Mouse (Mus musculus) heart, adult 2 months (tissue): ENCODE data around the gene Copz2.

ENCODE experiments used
- CTCF ChIP-seq: fragments of 200-600 bp; IDR thresholded peaks from 2 replicates; pipeline ENCODE4 v1.8.1; 2022; ENCODE audit warnings: antibody characterized with exemption, mild to moderate bottlenecking, moderate library complexity
- EP300 ChIP-seq: fragments of 200-500 bp; IDR thresholded peaks from 2 replicates; pipeline ENCODE4 v1.6.1; 2011; ENCODE audit warnings: low read depth, low read length, control low read depth; ENCODE audit not compliant: insufficient read depth

DNA sequence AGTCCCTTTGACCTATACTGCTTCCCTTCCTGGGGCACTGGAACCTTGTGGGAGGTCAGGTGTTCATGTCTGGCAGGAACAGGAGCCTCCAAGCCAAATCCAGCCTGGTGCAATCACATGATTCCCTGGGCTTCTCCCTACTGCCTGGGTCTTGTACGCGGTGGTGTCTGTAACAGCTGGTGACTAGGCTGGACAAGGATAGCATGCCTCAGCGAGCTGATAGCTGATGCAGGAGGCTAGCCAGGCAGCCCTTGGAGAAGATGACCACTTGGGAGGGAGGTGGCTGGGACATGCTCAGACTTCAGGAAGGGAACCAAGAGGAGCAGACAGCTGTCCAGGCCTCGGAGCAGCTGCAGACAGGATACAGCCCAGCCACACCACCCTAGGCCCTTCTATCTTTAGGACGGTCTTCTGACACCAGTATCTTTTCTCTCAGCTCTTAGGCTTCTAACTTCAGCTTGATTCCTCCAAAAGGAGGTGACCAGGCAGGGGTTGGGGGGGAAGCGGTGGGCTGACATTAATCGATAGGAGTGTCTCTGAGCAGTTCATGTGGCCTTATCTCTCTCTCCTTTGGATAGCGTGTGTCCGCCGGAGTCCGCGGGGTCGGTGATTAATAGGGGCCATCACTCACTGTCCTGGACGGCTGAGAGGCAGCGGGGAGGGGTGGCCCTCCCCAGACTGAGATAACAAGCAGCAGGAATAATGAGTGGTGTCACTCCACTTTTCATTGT, 56.9 kb downstream of the Copz2 start:
- TF ChIP-seq EP300 = peak; percentile 66; the same call in 1 of the 2 replicates
- TF ChIP-seq CTCF = no peak
